Mouse (Mus musculus) erythroblast, embryonic 14.5 days (primary cell): ENCODE results near the gene Rbpj.

Experiments used
- GATA1 ChIP-seq: IDR thresholded peaks from 2 replicates; pipeline ENCODE4 v1.6.1; 2012; ENCODE audit warnings: low read length, inconsistent platforms, mixed read lengths
- TAL1 ChIP-seq: IDR thresholded peaks from 3 replicates; pipeline ENCODE4 v1.6.1; 2012; ENCODE audit warnings: low read length, inconsistent platforms, mixed read lengths

DNA sequence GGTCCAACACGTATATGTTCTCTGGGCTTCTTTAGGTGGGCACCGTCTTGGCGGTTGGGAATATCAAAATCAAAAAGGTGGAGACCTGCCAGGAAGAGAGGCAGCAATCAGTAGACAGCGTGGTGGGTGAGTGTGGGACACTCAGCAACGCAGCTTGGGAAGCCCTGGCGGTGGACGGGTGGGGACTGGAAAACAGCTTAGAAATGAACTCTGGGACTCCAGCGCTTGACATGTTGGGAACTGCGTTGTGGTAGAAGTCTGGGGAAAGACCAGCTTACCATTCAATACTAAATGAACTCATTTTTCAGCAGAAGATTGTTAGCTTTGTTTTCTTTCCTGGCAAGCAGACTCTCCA lies 3.8 kb downstream of the Rbpj start:
- TF ChIP-seq GATA1 (no peak), TAL1 (no peak)
